Mouse (Mus musculus) liver, adult (tissue): Measurements from ENCODE around the gene Nrxn3.

ENCODE experiments used
- GATA4 ChIP-seq: IDR thresholded peaks from 2 replicates; pipeline ENCODE4 v1.6.1; 2014; ENCODE audit warnings: mild to moderate bottlenecking, low read length; ENCODE audit not compliant: insufficient replicate concordance

Gene Nrxn3

DNA sequence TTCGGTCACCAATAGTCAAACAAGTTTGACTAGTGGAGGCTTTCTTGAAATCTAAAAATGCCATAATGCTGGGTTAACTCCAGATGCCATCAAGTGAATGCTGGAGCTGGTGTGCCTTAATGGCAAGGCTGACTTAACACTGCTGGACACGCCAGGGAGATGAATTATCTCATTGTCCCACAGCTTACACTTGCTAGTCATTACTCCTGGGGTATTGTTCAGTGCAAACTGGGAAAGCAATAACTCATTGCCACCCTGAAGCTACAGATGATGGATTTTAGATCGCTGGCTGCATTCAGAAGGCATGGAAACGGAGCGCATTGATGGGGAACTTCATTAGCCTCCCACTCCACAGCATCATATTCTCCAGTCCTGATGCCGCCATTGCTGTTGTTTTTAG lies 1263.5 kb downstream of the Nrxn3 start:
- TF ChIP-seq GATA4, result no peak

DNA sequence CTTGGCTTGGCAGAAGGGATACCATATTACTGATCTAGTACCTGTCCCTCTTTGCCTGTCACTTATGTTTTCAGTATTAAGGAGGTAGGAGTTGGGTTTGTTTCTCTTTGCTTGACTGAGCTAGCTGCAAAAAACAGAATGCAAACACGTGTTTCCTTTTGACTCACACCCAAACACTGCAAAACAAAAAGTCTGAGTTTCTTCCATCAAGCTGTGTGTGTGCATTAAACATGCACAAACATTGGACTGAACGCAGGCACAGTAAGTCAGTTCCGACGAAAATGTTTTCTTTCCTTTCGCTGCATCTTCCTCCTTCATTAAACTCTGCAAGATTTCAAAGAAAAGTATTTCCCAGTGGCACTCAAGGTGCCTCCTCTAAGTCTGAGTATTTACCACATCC lies 1270.6 kb downstream of the Nrxn3 start:
- TF ChIP-seq GATA4, result no peak

DNA sequence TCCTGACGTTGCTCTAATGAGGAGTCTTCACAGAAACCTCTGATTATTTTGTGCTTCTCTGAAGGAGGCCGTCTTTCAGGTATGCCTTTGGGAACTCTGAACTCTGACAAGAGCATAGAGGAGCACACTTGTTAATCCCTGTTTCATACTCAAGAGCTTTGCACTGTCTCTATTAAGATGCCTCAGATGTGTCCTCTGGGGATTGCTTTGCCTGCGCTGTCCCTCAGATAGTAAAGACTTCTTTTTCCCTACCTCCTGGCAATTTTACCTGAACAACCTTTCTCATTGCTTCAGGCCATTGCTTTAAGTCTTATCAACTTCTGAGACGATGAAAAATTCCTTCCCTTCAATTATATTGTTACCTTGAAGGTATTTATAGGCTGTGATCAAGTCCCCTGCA lies 1272.7 kb downstream of the Nrxn3 start:
- no peak for TF ChIP-seq GATA4

DNA sequence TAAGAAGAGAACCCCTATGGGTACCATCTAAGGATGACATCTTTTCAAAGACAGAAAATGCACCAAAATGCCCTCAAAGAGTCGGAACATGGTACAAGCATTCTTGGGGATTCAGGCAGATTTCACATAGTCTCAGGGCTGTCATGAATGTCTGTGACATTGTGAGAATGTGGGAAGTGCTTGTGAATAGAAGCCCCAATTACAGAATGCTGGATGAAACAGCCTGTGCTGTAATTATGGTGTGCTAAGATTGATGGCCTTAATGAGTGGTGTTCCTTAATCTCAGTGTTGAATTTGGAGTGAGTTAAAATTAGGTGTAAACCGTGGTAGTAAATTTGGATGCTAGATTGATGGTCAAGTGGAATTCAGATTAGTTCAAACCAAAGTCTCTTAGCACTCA lies 1287.6 kb downstream of the Nrxn3 start:
- TF ChIP-seq GATA4, result no peak

DNA sequence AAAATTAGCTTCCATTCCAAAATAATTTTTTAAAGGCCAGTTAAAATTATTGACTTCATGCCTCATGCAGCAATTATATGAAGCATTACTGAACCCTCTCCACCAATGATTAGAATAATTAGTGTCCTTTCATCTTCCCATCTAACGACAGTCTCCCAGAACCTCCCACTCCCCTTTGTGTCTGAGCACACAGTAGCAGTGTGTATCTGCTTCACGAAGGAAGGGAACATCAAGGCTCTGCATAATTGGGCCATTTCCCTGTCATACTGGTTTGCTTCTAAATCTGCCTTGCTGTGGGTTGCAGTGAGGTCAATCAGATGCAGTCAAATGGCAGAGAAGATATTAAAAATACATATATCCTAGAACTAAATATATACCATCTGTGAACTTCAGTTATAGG lies 1291.3 kb downstream of the Nrxn3 start:
- TF ChIP-seq GATA4, result no peak

DNA sequence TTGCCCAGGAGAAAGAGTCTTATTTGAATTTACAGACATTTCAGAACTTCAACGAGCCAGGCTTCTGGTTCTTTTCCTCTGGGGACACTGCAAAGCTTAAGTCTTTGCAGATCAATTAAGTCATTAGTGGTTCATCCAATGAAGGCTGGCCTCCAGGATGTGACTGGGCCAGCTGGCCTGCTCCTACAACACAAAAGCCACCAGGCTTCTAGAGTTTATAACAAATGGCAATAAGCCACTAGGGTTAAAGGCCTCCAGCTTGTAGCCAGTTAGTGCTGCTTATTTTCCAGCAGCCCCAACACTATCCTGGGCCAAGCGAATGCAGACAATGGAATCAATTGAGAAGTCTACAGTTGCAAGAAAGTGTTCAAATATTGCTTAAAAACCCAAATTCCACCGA lies 1304.3 kb downstream of the Nrxn3 start:
- no peak for TF ChIP-seq GATA4

DNA sequence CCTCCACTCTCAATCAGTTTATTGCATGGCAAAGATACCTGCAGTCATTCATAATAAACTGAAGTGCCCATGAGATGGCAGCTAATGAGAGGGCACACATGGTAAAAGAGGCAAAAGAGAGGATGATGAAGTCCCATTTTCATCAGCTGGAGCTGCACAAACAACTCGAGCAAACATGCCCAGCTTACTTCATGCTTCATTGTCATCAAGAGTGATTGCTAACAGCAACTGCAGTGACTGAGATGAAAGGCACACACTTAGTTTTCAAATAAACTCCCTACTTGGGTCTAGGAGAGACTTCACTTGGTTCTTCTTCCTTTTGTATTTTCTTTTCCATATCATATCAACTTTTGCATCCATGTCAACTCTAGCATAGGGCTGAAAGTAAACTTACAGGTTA lies 1318.4 kb downstream of the Nrxn3 start:
- no peak for TF ChIP-seq GATA4

DNA sequence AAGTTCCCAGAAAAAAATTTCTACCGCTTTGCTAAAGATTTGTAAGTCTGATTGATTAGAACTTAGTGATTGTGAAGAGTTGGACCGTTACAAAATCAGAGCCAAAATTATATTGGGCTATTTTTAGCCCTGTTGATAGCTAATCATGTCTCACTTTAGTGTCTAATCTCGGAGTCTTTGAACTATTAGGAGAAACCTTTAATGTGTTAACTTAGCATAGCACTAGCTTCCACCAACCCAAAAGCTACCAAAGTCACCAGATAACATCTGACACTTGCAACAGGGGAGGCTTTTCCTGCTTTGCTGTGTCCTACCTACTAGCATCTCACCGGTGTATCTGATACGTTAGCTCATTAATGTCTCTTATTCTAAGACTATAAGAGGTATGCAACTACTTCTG lies 1333.6 kb downstream of the Nrxn3 start:
- no peak for TF ChIP-seq GATA4

DNA sequence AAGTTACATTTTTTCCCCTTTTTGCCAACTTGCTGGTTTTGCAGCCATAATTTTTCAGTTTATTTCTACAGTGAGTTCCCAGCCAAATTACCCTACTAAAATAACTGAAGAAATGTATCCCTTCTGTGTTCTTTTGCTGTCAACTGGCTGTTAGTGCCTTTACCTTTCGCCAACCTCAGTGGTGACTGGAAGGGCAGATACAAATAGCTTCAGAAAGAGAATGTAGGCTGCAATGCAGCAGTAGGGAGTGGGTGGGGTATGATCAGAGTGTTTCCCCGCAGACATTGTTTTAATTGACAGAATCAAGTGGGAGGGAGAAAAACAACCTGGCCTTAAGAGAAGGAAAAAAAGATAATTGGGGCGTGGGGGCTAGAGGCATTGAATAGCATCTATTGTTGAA lies 1337.1 kb downstream of the Nrxn3 start:
- TF ChIP-seq GATA4, result no peak

DNA sequence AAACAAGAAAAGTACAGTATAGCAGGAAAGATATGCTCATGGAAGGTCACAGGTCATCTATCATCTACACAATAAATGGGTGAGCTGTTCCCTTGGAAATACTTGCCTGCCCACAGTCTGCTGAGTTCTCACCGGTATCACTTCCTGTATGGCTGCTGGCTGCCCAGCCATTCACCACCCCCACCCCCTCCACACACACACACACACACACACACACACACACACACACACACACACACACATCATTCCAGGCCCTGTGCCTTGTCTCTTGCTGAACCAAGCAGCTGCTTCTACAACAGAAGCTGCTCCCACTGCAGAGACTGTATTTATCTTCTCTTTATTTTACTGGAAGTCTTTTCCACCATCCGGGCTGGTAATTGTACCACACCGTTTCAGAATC lies 1338.6 kb downstream of the Nrxn3 start:
- TF ChIP-seq GATA4, result no peak

DNA sequence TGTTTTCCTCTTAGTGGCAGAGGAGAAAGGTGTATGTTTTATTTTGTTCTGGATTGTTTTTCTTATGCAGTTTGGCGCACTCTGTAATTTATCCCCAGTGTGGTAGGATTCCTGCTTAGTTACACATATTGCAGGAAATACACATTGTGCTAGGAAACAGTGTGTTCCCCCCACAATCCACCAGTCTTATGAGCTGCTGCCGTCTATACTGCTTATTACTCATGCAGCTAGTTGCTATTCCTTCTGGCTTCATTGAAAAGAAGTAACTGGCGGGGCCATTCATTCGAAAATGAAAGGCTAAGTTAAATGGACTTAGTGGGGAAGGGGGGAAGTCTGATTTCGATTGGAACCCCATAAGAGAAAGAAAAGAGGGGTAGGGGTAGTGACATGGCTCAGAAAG lies 1339.5 kb downstream of the Nrxn3 start:
- TF ChIP-seq GATA4, result no peak

DNA sequence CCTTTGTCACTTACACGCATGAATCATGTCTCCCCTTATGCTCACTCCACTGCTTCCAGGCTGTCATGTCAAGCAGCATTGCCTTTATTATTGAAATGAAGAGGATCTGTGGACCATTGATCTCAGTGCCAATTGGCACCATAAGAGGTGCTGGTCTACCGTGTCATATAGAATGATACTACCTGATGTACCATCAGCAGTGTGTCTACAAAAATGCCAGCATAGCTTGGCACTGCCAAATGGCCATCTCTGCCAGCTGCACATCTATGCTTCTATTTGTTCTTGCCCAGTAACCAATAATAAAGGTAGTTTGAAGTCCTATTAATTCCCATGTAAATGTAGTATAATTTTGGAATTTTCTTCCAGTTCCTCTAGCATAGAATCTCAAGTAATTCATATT lies 1340.8 kb downstream of the Nrxn3 start:
- no peak for TF ChIP-seq GATA4

DNA sequence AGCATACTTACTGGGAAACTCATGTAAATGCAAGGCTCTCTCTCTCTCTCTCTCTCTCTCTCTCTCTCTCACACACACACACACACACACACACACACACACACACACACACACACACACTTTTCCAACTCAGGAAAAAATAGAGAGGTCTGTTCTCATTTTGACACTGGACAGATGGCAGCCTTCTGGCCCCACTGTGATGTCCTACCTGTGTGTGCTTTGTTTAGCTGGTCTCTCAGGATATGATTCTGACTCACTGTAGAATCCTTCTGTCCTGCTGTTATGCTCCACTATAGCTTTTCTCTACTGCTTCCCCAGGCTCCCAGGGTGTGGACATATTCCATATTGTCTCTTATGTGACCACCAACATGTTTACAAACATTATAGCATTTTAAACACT lies 1363.2 kb downstream of the Nrxn3 start:
- no peak for TF ChIP-seq GATA4

DNA sequence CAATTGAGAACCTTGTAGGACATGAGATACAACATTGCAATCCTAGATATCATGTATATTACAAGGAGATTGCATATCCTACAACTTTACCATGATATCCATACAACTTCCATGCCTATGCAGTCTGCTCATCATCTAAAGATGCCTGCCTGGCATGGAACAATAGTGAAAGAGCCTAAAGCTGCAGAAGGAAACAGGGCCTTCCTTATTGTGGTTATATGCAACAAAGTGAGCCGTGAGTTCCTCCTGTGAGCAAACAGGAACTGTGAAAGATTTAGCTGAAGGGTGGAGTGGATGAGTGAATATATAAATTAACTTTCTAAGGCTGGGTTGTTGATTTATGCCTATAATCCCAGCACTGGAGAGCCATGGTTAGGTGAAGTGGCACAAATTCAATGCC lies 1373.1 kb downstream of the Nrxn3 start:
- TF ChIP-seq GATA4, result no peak

DNA sequence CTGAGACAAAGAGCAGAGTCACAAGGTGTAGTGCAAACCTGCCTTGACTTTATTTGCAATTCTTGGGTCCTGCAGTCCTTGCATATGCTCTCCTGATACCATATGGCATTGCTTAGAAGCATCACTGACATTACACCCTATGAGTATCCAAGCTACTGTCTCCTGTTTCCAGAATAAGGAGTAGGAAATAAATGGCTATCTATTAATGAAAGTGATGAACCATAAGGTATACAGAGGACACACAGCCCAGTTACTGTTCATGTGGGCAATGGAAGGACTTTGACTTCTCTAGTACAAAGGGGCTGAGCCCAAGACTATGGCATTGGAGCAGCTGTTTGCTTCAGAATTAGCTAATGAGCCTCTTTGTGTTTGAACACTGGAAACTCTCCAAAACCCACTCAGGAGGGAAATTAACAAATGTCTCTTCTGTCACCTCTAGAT lies 1390.7 kb downstream of the Nrxn3 start:
- no peak for TF ChIP-seq GATA4

DNA sequence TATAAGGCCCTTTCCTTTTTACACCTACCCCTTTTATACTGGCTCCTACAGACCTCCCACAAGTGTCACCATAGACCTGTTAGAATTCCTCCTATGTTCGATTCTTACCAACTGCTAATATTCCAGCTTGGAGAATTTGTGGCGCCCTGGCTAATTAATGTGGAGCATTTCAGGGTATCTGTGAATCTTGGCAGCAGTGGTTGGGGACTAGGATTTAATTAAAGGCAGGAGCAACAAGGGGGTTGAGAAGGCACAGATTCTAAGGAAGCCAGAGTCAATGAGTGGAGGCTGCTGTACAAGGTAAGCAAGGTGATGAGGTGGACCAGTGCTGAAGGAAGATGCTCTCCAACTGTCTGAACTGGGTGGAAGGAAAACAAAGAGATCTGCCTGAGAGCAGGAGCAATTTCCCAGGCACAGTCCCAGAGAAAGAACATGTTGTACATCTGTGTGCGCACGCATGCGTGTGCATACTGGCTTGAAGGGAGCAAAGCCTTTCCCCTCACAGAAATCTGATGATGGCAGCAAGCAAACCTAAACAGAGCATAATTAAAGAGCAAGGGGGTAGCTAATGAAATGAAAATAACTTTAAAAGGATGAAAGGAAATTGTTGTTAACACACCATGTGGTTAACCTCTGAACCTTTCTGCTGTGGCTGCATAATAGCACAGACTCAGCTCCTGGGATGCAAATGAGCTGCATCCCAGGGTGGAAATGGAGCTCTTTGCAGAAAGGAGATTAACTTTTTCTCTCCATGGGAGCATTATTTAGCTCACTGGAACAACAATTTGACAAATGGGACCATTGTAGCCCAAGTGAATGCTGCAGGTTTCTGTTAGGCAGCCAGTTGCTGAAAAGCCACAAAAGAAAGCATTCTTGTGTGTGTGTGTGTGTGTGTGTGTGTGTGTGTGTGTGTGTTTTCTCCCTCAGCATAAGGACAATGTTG lies 1409.5 kb downstream of the Nrxn3 start:
- no peak for TF ChIP-seq GATA4

DNA sequence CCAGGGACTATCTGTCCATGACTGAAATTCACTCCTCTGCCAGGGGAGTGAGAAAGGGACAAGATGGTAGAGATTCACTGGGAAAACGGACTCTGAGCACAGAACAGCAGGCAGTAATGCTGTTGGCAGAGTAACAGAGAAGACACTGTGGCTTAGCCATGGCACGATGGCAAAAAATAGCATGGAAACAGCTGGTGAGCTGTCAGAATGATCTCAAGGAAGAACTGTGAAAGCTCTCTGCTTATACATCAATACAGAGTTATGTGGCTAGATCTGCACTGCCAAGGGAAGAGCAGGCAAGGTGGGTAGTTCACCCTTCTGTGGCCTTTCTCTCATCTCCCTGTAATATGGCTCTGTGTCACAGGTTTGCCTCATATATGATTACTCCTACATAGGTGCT lies 1419.3 kb downstream of the Nrxn3 start:
- no peak for TF ChIP-seq GATA4

DNA sequence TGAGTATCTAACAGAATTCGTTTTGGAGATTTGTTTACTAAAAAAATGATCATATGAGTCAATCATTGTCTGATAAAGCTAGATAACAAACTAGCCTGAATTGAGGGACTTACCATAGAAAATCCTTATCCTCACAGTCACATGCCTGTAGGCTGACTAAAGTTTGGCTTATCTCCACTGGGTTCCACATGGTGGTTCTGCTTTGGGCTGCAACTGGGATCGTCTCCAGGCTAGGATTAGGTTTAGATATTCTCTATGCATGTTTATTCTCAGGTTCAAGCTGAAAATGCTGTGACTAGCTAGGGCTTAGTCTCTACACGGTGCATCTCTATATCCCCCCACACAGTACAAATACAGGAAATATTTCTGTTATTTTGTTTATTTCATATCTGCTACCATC lies 1421.6 kb downstream of the Nrxn3 start:
- TF ChIP-seq GATA4, result no peak
